Mouse (Mus musculus) stomach, postnatal 0 days (tissue): ENCODE results near the gene Mthfd1.

Experiments used
- CTCF ChIP-seq: IDR thresholded peaks from 2 replicates; pipeline ENCODE4 v1.5.1; 2016; ENCODE audit warnings: antibody characterized with exemption, low read depth, mild to moderate bottlenecking, moderate library complexity
- EP300 ChIP-seq: optimal IDR thresholded peaks from 2 replicates; pipeline ENCODE3; 2016; ENCODE audit warnings: antibody characterized with exemption

- TF ChIP-seq CTCF (no peak), EP300 (no peak)
Measured at GRCm38 (mm10) chr12:76360868-76361267, 105.8 kb downstream of the Mthfd1 start.
